Mouse (Mus musculus): Measurements from ENCODE around the gene Lmx1a. TPM values are rescaled to one million over a fixed set of nuclear protein-coding genes. Genes with fewer than 3 reads are reported as not detected.

Gene Lmx1a
- polyA plus RNA-seq (2014; fragmentation: Nextera tagmentation; extraction: Ambion mirVana): 2.8 and 3.7 TPM in 2 replicates

DNA sequence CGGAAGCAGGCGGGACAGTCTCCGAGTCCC is at the start of gene Lmx1a:
Gene Lmx1a, plus strand, starts transcription at position 6 of the 30 bp plus-strand sequence.
- H3K27ac ChIP-seq (ENCODE audit: low read depth, low read length): no peak within 1 kb of the TSS
- no peaks in the 10 kb centered on the region for H3K9me3 ChIP-seq (ENCODE audit: control insufficient read depth, low read length)
- H3K9ac ChIP-seq (ENCODE audit: low read length): peak within 1 kb of the TSS; percentile 23
- H3K4me2 ChIP-seq (ENCODE audit: low read depth): peak within 1 kb of the TSS; percentile 80
- H3K4me1 ChIP-seq (ENCODE audit: control insufficient read depth, insufficient read depth, low read length): peaks cover 11% of the 10 kb centered on the region; the same call in 1 of the 2 replicates
- WGBS: 0% methylated on average over 3 of the region's 3 CpGs
- peak within 1 kb of the TSS; percentile 41 for H3K4me3 ChIP-seq (ENCODE audit: low read depth, low read length)
- no peak for DNase-seq (ENCODE audit: low spot score)
- H3K36me3 ChIP-seq (ENCODE audit: control insufficient read depth, insufficient read depth, low read length): no peaks in the 10 kb centered on the region
- H3K27me3 ChIP-seq (ENCODE audit: control insufficient read depth, insufficient read depth, low read length): peaks cover 80% of the 10 kb centered on the region
- ATAC-seq (ENCODE audit: insufficient read depth, low FRiP score, low TSS enrichment): no peak

DNA sequence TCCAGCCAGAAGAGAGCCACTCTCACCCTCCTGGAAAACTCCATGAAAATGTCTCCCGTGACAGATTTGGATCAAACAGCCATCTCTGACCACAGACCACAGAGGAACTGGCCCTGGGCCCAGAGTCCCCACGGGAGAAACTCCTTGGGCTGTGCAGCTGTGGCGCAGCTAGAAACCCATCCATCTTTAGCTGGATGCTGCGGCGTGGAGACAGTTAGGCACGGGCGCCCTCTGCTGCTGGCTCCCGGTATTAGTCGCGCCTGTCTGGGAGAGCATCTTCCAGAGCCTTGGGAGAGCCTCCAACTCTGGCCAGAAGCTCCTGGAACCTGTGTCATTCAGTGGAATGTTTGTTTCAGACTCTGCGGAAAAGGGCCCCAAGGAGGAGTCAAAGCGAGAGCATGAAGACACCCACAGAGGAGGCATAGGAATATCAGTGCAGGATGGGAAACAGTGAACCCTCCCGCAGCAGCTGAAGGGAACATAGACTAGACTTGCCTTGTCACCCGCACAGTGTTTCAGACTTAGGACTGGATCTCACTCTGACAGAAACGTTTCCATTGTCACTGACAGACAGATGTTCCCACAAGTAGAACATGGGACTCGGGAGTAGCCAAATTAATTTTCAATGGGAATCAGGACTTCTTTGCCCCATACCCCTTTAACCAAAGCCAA is 44.0 kb upstream of the Lmx1a start:
- Histone ChIP-seq H3K27ac (ENCODE audit: low read depth, low read length) (no peak overlapping the region), H3K4me2 (ENCODE audit: low read depth) (no peak overlapping the region), H3K27me3 (ENCODE audit: control insufficient read depth, insufficient read depth, low read length) (no peaks in the 10 kb centered on the region), H3K9me3 (ENCODE audit: control insufficient read depth, low read length) (no peaks in the 10 kb centered on the region), H3K36me3 (ENCODE audit: control insufficient read depth, insufficient read depth, low read length) (no peaks in the 10 kb centered on the region), H3K4me3 (ENCODE audit: low read depth, low read length) (no peak overlapping the region), H3K4me1 (ENCODE audit: control insufficient read depth, insufficient read depth, low read length) (no peaks in the 10 kb centered on the region), H3K9ac (ENCODE audit: low read length) (no peak overlapping the region)
- peak; percentile 71 for ATAC-seq (ENCODE audit: insufficient read depth, low FRiP score, low TSS enrichment)
- 18% methylated on average over 16 of the region's 16 CpGs for WGBS
- peak; percentile 86 for DNase-seq (ENCODE audit: low spot score)

DNA sequence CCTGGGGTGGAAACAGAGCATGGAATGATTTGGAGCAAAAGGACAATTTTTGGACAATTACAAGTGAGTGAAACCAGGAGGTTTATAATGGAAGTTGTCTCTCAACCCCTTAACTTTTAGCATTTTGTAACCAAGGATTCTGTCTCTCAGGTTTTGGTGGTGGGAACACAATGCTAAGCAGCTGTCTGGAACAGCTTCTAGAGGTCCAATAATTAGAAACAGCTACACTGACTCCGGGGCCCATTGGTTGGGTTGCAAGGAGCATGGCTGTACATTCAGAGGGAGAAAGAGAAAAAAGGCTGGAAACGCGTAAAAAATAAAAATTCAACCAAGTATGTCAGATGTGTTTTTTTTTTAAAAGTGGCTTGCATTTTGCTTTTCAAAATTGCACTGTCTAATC is 40.4 kb upstream of the Lmx1a start:
- H3K9me3 ChIP-seq (ENCODE audit: control insufficient read depth, low read length): no peaks in the 10 kb centered on the region
- H3K9ac ChIP-seq (ENCODE audit: low read length): no peak overlapping the region
- 88% methylated on average over 3 of the region's 3 CpGs for WGBS
- no peak for ATAC-seq (ENCODE audit: insufficient read depth, low FRiP score, low TSS enrichment)
- no peak overlapping the region for H3K4me2 ChIP-seq (ENCODE audit: low read depth)
- no peaks in the 10 kb centered on the region for H3K4me1 ChIP-seq (ENCODE audit: control insufficient read depth, insufficient read depth, low read length)
- no peaks in the 10 kb centered on the region for H3K36me3 ChIP-seq (ENCODE audit: control insufficient read depth, insufficient read depth, low read length)
- DNase-seq (ENCODE audit: low spot score): no peak
- H3K27me3 ChIP-seq (ENCODE audit: control insufficient read depth, insufficient read depth, low read length): no peaks in the 10 kb centered on the region
- no peak overlapping the region for H3K27ac ChIP-seq (ENCODE audit: low read depth, low read length)
- no peak overlapping the region for H3K4me3 ChIP-seq (ENCODE audit: low read depth, low read length)

DNA sequence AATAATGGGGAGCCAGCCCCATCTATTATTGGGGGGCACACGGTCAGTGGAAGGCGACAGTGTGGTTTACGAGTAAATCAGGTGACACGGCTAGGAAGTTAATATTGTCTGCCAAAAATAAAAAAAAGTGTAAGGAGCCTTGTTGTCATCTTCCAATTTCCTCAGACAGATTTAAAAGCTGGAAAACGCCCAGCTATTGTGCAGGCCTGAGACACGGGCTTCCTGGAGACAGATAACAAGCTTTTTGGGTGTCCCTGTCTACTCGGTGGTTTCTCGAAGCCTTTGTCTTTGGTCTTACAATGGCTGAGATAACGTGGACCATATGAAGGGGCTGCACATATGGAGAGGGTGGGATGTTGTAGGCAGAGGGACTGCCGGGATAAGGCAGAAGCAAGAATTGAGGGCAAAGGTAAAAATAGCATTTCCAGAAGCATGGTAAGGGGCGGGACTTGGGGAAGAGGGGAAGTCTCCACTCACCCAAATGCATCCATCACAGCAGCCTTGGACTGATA is 39.9 kb upstream of the Lmx1a start:
- DNase-seq (ENCODE audit: low spot score): no peak
- H3K27me3 ChIP-seq (ENCODE audit: control insufficient read depth, insufficient read depth, low read length): no peaks in the 10 kb centered on the region
- H3K36me3 ChIP-seq (ENCODE audit: control insufficient read depth, insufficient read depth, low read length): no peaks in the 10 kb centered on the region
- H3K9me3 ChIP-seq (ENCODE audit: control insufficient read depth, low read length): no peaks in the 10 kb centered on the region
- no peak overlapping the region for H3K27ac ChIP-seq (ENCODE audit: low read depth, low read length)
- no peak overlapping the region for H3K4me2 ChIP-seq (ENCODE audit: low read depth)
- H3K4me3 ChIP-seq (ENCODE audit: low read depth, low read length): no peak overlapping the region
- no peak for ATAC-seq (ENCODE audit: insufficient read depth, low FRiP score, low TSS enrichment)
- WGBS: 80% methylated on average over 11 of the region's 11 CpGs
- H3K4me1 ChIP-seq (ENCODE audit: control insufficient read depth, insufficient read depth, low read length): no peaks in the 10 kb centered on the region
- H3K9ac ChIP-seq (ENCODE audit: low read length): no peak overlapping the region

DNA sequence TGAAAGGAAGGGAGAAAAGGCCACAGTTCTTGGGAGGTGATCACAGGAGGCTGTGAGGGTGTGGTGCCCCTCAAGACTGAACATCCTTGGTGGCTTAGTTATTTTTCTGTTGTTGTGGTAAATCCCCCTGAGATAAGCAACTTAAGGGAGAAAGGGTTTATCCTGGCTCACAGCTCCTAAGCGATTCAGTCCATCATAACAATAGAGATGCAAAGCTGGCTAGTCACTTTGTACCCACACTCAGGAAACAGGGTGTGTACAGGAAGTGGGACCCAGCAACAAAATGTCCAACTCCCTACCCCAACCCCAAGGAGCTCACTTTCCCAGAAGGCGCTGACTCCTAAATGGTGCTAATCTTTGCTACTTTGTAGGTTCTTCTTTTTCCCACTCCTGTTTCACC is 36.7 kb upstream of the Lmx1a start:
- no peak for DNase-seq (ENCODE audit: low spot score)
- H3K4me2 ChIP-seq (ENCODE audit: low read depth): no peak overlapping the region

DNA sequence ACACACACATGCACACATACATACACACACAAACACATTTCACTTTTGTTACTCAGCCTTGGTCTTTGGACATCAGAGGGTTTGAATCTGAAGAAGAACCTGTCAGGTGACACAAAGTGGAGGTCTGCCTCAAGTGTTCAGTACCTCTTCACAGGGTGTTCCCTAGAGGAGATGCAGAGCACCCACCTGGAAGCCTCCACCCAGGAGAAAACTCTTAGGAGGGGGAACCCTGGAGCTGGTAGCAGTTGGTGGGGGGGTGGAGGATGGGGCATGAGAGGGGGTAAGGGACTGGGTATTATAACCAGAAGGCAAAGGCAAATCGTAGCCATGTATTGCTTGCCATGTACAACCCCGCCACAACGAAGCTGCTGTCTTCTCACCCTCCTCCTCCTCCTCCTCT is 30.0 kb upstream of the Lmx1a start:
- Histone ChIP-seq H3K4me1 (ENCODE audit: control insufficient read depth, insufficient read depth, low read length) (peaks cover 4% of the 10 kb centered on the region), H3K4me2 (ENCODE audit: low read depth) (no peak overlapping the region), H3K36me3 (ENCODE audit: control insufficient read depth, insufficient read depth, low read length) (no peaks in the 10 kb centered on the region), H3K27ac (ENCODE audit: low read depth, low read length) (no peak overlapping the region), H3K27me3 (ENCODE audit: control insufficient read depth, insufficient read depth, low read length) (peaks cover 22% of the 10 kb centered on the region), H3K9ac (ENCODE audit: low read length) (no peak overlapping the region), H3K9me3 (ENCODE audit: control insufficient read depth, low read length) (no peaks in the 10 kb centered on the region), H3K4me3 (ENCODE audit: low read depth, low read length) (no peak overlapping the region)
- ATAC-seq (ENCODE audit: insufficient read depth, low FRiP score, low TSS enrichment) (no peak), DNase-seq (ENCODE audit: low spot score) (no peak)
- 92% methylated on average over 3 of the region's 3 CpGs for WGBS

More for the DNA sequence above, 36.7 kb upstream of the Lmx1a start:
- H3K9me3 ChIP-seq (ENCODE audit: control insufficient read depth, low read length): no peaks in the 10 kb centered on the region
- H3K27me3 ChIP-seq (ENCODE audit: control insufficient read depth, insufficient read depth, low read length): no peaks in the 10 kb centered on the region
- no peak overlapping the region for H3K27ac ChIP-seq (ENCODE audit: low read depth, low read length)
- no peaks in the 10 kb centered on the region for H3K4me1 ChIP-seq (ENCODE audit: control insufficient read depth, insufficient read depth, low read length)
- ATAC-seq (ENCODE audit: insufficient read depth, low FRiP score, low TSS enrichment): no peak
- 80% methylated on average over 2 of the region's 2 CpGs for WGBS
- H3K9ac ChIP-seq (ENCODE audit: low read length): no peak overlapping the region
- H3K36me3 ChIP-seq (ENCODE audit: control insufficient read depth, insufficient read depth, low read length): no peaks in the 10 kb centered on the region
- H3K4me3 ChIP-seq (ENCODE audit: low read depth, low read length): no peak overlapping the region

DNA sequence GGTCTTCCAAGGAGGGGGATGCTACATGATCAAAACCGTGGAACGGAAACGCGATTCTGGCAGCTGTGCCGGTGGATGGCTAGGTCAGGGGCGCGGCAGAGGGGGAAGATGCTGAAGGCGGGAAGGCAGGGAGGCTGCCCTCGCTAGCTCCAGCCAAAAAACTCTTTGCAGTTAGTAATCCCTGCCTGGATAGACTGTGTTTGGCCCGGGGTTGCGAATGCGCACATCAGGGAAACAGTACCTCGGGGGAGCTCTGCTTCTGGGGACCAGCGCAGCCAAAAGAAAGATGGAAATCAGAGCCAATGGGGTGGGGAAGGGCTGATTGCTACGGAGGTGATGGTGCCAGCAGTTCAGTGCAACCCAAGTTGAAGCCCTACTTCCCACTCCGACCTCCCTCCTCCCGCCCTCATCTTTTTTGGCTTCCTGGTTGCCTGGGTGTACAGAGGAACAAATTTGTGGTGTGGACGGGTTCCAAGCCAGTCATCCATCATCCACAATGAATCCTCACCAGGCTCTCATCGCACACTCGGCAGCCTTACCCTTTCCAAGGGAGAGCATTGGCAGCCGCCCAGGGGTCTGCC is 28.4 kb upstream of the Lmx1a start:
- H3K27ac ChIP-seq (ENCODE audit: low read depth, low read length): no peak overlapping the region
- DNase-seq (ENCODE audit: low spot score) (peak; percentile 43), ATAC-seq (ENCODE audit: insufficient read depth, low FRiP score, low TSS enrichment) (no peak)
- H3K9ac ChIP-seq (ENCODE audit: low read length): no peak overlapping the region
- no peaks in the 10 kb centered on the region for H3K9me3 ChIP-seq (ENCODE audit: control insufficient read depth, low read length)
- H3K4me3 ChIP-seq (ENCODE audit: low read depth, low read length): peak overlapping the region; percentile 12; the same call in 1 of the 2 replicates
- peaks cover 22% of the 10 kb centered on the region for H3K27me3 ChIP-seq (ENCODE audit: control insufficient read depth, insufficient read depth, low read length)
- under 1% methylated on average over 21 of the region's 21 CpGs for WGBS
- no peaks in the 10 kb centered on the region for H3K36me3 ChIP-seq (ENCODE audit: control insufficient read depth, insufficient read depth, low read length)
- peaks cover 4% of the 10 kb centered on the region for H3K4me1 ChIP-seq (ENCODE audit: control insufficient read depth, insufficient read depth, low read length)
- peak overlapping the region; percentile 40 for H3K4me2 ChIP-seq (ENCODE audit: low read depth)

DNA sequence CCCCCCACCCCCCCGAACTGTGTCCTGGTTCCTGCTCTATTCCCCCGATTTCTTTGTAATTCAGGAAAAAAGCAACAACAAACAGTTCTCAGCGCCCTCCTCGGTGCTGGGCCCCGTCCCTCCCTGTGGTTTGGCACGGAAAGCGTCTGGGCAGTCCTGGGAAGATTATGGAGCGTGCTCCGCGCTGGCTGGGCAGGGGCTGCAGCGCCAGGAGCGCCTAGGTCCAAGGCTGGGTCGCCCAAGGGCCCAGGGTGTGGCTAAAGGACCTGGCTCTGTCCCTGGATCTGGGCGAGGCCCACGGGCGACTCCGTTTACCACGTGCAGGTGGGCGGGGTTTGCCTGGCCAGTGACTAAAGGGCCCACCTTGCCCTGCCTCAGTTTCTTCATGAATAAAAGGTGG is 27.9 kb upstream of the Lmx1a start:
- Histone ChIP-seq H3K9ac (ENCODE audit: low read length) (no peak overlapping the region), H3K4me1 (ENCODE audit: control insufficient read depth, insufficient read depth, low read length) (peaks cover 4% of the 10 kb centered on the region), H3K9me3 (ENCODE audit: control insufficient read depth, low read length) (no peaks in the 10 kb centered on the region), H3K4me2 (ENCODE audit: low read depth) (peak overlapping the region; percentile 40), H3K27me3 (ENCODE audit: control insufficient read depth, insufficient read depth, low read length) (peaks cover 22% of the 10 kb centered on the region), H3K36me3 (ENCODE audit: control insufficient read depth, insufficient read depth, low read length) (no peaks in the 10 kb centered on the region), H3K4me3 (ENCODE audit: low read depth, low read length) (peak overlapping the region; percentile 12; the same call in 1 of the 2 replicates), H3K27ac (ENCODE audit: low read depth, low read length) (no peak overlapping the region)
- no peak for ATAC-seq (ENCODE audit: insufficient read depth, low FRiP score, low TSS enrichment)
- 2% methylated on average over 19 of the region's 19 CpGs for WGBS
- DNase-seq (ENCODE audit: low spot score): no peak

DNA sequence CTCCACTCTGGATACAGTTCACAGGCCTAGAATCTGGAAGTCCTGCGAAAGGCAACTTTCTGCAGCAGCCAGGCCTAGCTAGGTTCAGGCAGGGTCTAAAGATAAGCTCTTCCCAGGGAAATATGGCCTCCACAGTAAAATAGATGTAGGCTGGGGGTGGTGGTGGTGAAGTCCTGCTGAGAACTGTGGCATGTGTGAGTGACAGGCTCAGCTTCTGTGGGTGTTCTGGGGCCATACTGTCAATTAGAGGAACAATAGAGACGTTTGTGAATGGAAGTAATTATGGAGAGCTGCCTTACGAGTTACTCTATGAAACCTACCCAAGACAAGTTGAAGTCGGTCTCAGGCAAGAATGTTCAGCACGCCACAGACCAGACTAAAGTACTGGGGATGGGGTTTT is 25.9 kb upstream of the Lmx1a start:
- ATAC-seq (ENCODE audit: insufficient read depth, low FRiP score, low TSS enrichment): no peak
- H3K4me2 ChIP-seq (ENCODE audit: low read depth): no peak overlapping the region
- peaks cover 4% of the 10 kb centered on the region for H3K4me1 ChIP-seq (ENCODE audit: control insufficient read depth, insufficient read depth, low read length)
- WGBS: 43% methylated on average over 5 of the region's 5 CpGs
- no peak overlapping the region for H3K4me3 ChIP-seq (ENCODE audit: low read depth, low read length)
- no peak overlapping the region for H3K27ac ChIP-seq (ENCODE audit: low read depth, low read length)
- H3K9me3 ChIP-seq (ENCODE audit: control insufficient read depth, low read length): no peaks in the 10 kb centered on the region
- peaks cover 22% of the 10 kb centered on the region for H3K27me3 ChIP-seq (ENCODE audit: control insufficient read depth, insufficient read depth, low read length)
- no peaks in the 10 kb centered on the region for H3K36me3 ChIP-seq (ENCODE audit: control insufficient read depth, insufficient read depth, low read length)
- no peak for DNase-seq (ENCODE audit: low spot score)
- no peak overlapping the region for H3K9ac ChIP-seq (ENCODE audit: low read length)
